Comparison of ENCODE assay signal across 7 mouse cellular contexts in genomic region chr10:19591286-19591640, GRCm38 (mm10). TPM values are rescaled to one million over a fixed set of nuclear protein-coding genes. Genes with fewer than 3 reads are reported as not detected.
DNase-seq lines count a peak whose midpoint lies in the region; ATAC-seq lines count a peak whose summit lies in the region.

No protein-coding gene starts in this region.

- H3K4me1 ChIP-seq in forebrain, embryonic 16.5 days (replicated peaks; ENCODE audit: control insufficient read depth, insufficient read depth, low read length), result peaks cover 5% of the 10 kb centered on the region
- H3K4me1 ChIP-seq in liver, embryonic 12.5 days, result peaks cover 73% of the 10 kb centered on the region
- peaks cover 3% of the 10 kb centered on the region; the same call in 1 of the 2 replicates for H3K4me1 ChIP-seq in stomach, embryonic 15.5 days

- H3K27ac ChIP-seq in forebrain, embryonic 16.5 days (ENCODE audit: low read length), result no peak overlapping the region
- peak overlapping the region; percentile 80 for H3K27ac ChIP-seq in liver, embryonic 12.5 days
- H3K27ac ChIP-seq in stomach, embryonic 15.5 days, result peak overlapping the region; percentile 78

- peak overlapping the region; percentile 82 for H3K4me2 ChIP-seq in forebrain, embryonic 16.5 days (ENCODE audit: low read length)
- H3K4me2 ChIP-seq in liver, embryonic 12.5 days, result peak overlapping the region; percentile 83
- H3K4me2 ChIP-seq in stomach, embryonic 15.5 days, result peak overlapping the region; percentile 61

- H3K36me3 ChIP-seq in forebrain, embryonic 16.5 days (ENCODE audit: control insufficient read depth, insufficient read depth), result no peaks in the 10 kb centered on the region
- H3K36me3 ChIP-seq in liver, embryonic 12.5 days, result no peaks in the 10 kb centered on the region
- H3K36me3 ChIP-seq in stomach, embryonic 15.5 days, result no peaks in the 10 kb centered on the region

- peak; percentile 4 for DNase-seq in retina, embryonic 14.5 days (ENCODE audit: low spot score)
- no peak for DNase-seq in retina, postnatal 1 day
- no peak for DNase-seq in cerebellum, adult 9-11 months
- no peak for DNase-seq in urinary bladder, postnatal 10 days (ENCODE audit: low spot score)

- no peaks in the 10 kb centered on the region for H3K27me3 ChIP-seq in forebrain, embryonic 16.5 days (replicated peaks; ENCODE audit: control insufficient read depth, insufficient read depth, low read length)
- H3K27me3 ChIP-seq in liver, embryonic 12.5 days (replicated peaks), result no peaks in the 10 kb centered on the region
- H3K27me3 ChIP-seq in stomach, embryonic 15.5 days (replicated peaks), result no peaks in the 10 kb centered on the region

- peak overlapping the region; percentile 74 for H3K4me3 ChIP-seq in forebrain, embryonic 16.5 days (replicated peaks; ENCODE audit: low read length)
- peak overlapping the region; percentile 72 for H3K4me3 ChIP-seq in liver, embryonic 12.5 days
- peak overlapping the region; percentile 59 for H3K4me3 ChIP-seq in stomach, embryonic 15.5 days (replicated peaks)

- ATAC-seq in forebrain, embryonic 16.5 days, result no peak
- peak; percentile 50 for ATAC-seq in liver, embryonic 12.5 days
- no peak for ATAC-seq in stomach, embryonic 15.5 days (ENCODE audit: insufficient read depth, low FRiP score, low read depth)

- 36% methylated on average over 6 of the region's 6 CpGs for WGBS in forebrain, embryonic 16.5 days
- 10% methylated on average over 6 of the region's 6 CpGs for WGBS in liver, embryonic 12.5 days (ENCODE audit: insufficient replicate concordance)
- WGBS in stomach, embryonic 15.5 days, result 16% methylated on average over 6 of the region's 6 CpGs

- no peaks in the 10 kb centered on the region for H3K9me3 ChIP-seq in forebrain, embryonic 16.5 days (ENCODE audit: control insufficient read depth, low read length)
- no peaks in the 10 kb centered on the region for H3K9me3 ChIP-seq in liver, embryonic 12.5 days (replicated peaks)
- H3K9me3 ChIP-seq in stomach, embryonic 15.5 days, result no peaks in the 10 kb centered on the region

- no peak overlapping the region for H3K9ac ChIP-seq in forebrain, embryonic 16.5 days (replicated peaks; ENCODE audit: low read depth, low read length)
- peak overlapping the region; percentile 40; the same call in 1 of the 2 replicates for H3K9ac ChIP-seq in liver, embryonic 12.5 days
- H3K9ac ChIP-seq in stomach, embryonic 15.5 days, result no peak overlapping the region

RNA-seq across cellular contexts. Expression of gene Ifngr1, which starts 0.5 kb away (rescaled TPM):
- polyA plus RNA-seq in forebrain, embryonic 16.5 days (2015; fragmentation: Nextera tagmentation; extraction: Ambion mirVana), result 16.8 and 19.7 TPM in 2 replicates
- 38.0 and 40.7 TPM in 2 replicates for polyA plus RNA-seq in liver, embryonic 12.5 days (2016; fragmentation: Nextera tagmentation; extraction: Ambion mirVana)
- 70.1 and 77.4 TPM in 2 replicates for polyA plus RNA-seq in stomach, embryonic 15.5 days (2015; fragmentation: Nextera tagmentation; extraction: Ambion mirVana)

RNA-seq across cellular contexts. Expression of gene Il22ra2, which starts 30.5 kb away (rescaled TPM):
- polyA plus RNA-seq in forebrain, embryonic 16.5 days (2015; fragmentation: Nextera tagmentation; extraction: Ambion mirVana), result not detected in 2 replicates
- not detected in 2 replicates for polyA plus RNA-seq in liver, embryonic 12.5 days (2016; fragmentation: Nextera tagmentation; extraction: Ambion mirVana)
- 0.06 TPM in 1 of 2 replicates, not detected in the other for polyA plus RNA-seq in stomach, embryonic 15.5 days (2015; fragmentation: Nextera tagmentation; extraction: Ambion mirVana)
